31 mouse cellular contexts compared by ENCODE assay signal in the genomic region with DNA sequence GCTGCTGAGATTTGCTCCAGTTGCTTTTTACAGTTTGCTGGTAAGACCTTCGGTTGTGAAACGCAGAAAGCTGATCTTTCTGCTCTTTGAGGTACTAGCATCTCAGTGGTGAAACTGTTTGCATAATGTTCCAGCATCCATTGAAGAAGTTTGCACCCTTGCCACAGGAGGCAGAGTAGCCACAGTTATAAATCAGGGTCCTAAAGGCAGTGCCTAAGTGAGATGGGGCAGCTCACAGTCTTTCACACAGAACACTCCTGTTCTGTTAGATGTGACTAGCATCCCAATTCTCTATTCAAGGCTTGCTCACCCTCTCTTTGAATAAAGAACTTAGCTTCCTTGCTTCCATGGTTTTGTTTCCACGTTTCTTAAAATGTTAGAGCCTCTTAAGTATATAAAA. TPM values are rescaled to one million over a fixed set of nuclear protein-coding genes. Genes with fewer than 3 reads are reported as not detected.
DNase-seq lines count a peak whose midpoint lies in the region; ATAC-seq and TF ChIP-seq lines count a peak whose summit lies in the region.
"Had no signal": no experiment of that assay in that cellular context is flagged by ENCODE, and none has a peak within 500 bp of the region (broad histone marks: within the 10 kb centered on the region; RNA-seq: fewer than 3 reads in every experiment).

No protein-coding gene starts in this region.

- H3K27ac ChIP-seq in forebrain, postnatal 0 days (ENCODE audit: low read depth, low read length) = no peak overlapping the region
- H3K27ac ChIP-seq in forebrain, embryonic 15.5 days (replicated peaks) = no peak overlapping the region
- no peak overlapping the region for H3K27ac ChIP-seq in left cerebral cortex, adult 2 months
- peak overlapping the region; percentile 45; the same call in 1 of the 2 replicates for H3K27ac ChIP-seq in hindbrain, postnatal 0 days
- H3K27ac ChIP-seq: embryonic facial prominence, embryonic 13.5 days; forebrain, embryonic 13.5 days; heart, embryonic 13.5 days; kidney, embryonic 15.5 days; limb, embryonic 10.5 days; macrophage had no signal

- peaks cover 23% of the 10 kb centered on the region for H3K36me3 ChIP-seq in forebrain, postnatal 0 days (ENCODE audit: insufficient read depth)
- peaks cover 10% of the 10 kb centered on the region for H3K36me3 ChIP-seq in forebrain, embryonic 15.5 days
- H3K36me3 ChIP-seq in hindbrain, postnatal 0 days (ENCODE audit: insufficient read depth, low read length) = peaks cover 4% of the 10 kb centered on the region; the same call in 1 of the 2 replicates

- no peak overlapping the region for H3K4me2 ChIP-seq in forebrain, postnatal 0 days (ENCODE audit: low read depth)
- no peak overlapping the region for H3K4me2 ChIP-seq in forebrain, embryonic 15.5 days (replicated peaks)
- no peak overlapping the region for H3K4me2 ChIP-seq in hindbrain, postnatal 0 days (ENCODE audit: low read depth, low read length)
- H3K4me2 ChIP-seq: embryonic facial prominence, embryonic 13.5 days; forebrain, embryonic 13.5 days; heart, embryonic 13.5 days; kidney, embryonic 15.5 days; midbrain, embryonic 11.5 days had no signal

- 71% methylated on average over 3 of the region's 3 CpGs for WGBS in forebrain, postnatal 0 days
- 76% methylated on average over 3 of the region's 3 CpGs for WGBS in forebrain, embryonic 15.5 days
- 82% methylated on average over 3 of the region's 3 CpGs for WGBS in hindbrain, postnatal 0 days

- no peaks in the 10 kb centered on the region for H3K27me3 ChIP-seq in forebrain, postnatal 0 days (ENCODE audit: insufficient read depth, low read length)
- H3K27me3 ChIP-seq in forebrain, embryonic 15.5 days = no peaks in the 10 kb centered on the region
- no peaks in the 10 kb centered on the region for H3K27me3 ChIP-seq in hindbrain, postnatal 0 days (ENCODE audit: insufficient read depth, low read length)
- H3K27me3 ChIP-seq: embryonic facial prominence, embryonic 13.5 days; forebrain, embryonic 13.5 days; heart, embryonic 13.5 days; kidney, embryonic 15.5 days had no signal

- TF ChIP-seq CTCF in forebrain, postnatal 0 days (IDR thresholded peaks at IDR 0.05; ENCODE audit: low read depth) = peak; percentile 29; the same call in 1 of the 2 replicates
- peak; percentile 8 for TF ChIP-seq CTCF in left cerebral cortex, adult 2 months (IDR thresholded peaks at IDR 0.05)
- peak; percentile 44 for TF ChIP-seq CTCF in hindbrain, postnatal 0 days (IDR thresholded peaks at IDR 0.05; ENCODE audit: low read depth)

- no peaks in the 10 kb centered on the region for H3K4me1 ChIP-seq in forebrain, postnatal 0 days (ENCODE audit: insufficient read depth)
- no peaks in the 10 kb centered on the region for H3K4me1 ChIP-seq in forebrain, embryonic 15.5 days
- H3K4me1 ChIP-seq in hindbrain, postnatal 0 days (ENCODE audit: insufficient read depth, low read length) = no peaks in the 10 kb centered on the region
- H3K4me1 ChIP-seq: embryonic facial prominence, embryonic 13.5 days; forebrain, embryonic 13.5 days; heart, embryonic 13.5 days; kidney, embryonic 15.5 days; limb, embryonic 10.5 days had no signal

- no peaks in the 10 kb centered on the region for H3K9me3 ChIP-seq in forebrain, postnatal 0 days (ENCODE audit: low read length)
- H3K9me3 ChIP-seq in forebrain, embryonic 15.5 days = no peaks in the 10 kb centered on the region
- H3K9me3 ChIP-seq in hindbrain, postnatal 0 days (ENCODE audit: low read length) = no peaks in the 10 kb centered on the region
- H3K9me3 ChIP-seq: embryonic facial prominence, embryonic 13.5 days; forebrain, embryonic 13.5 days; heart, embryonic 13.5 days; kidney, embryonic 15.5 days; limb, embryonic 10.5 days had no signal

- H3K9ac ChIP-seq in forebrain, postnatal 0 days = no peak overlapping the region
- H3K9ac ChIP-seq in forebrain, embryonic 15.5 days (replicated peaks) = no peak overlapping the region
- no peak overlapping the region for H3K9ac ChIP-seq in hindbrain, postnatal 0 days (replicated peaks; ENCODE audit: low read length)
- H3K9ac ChIP-seq: embryonic facial prominence, embryonic 13.5 days; forebrain, embryonic 13.5 days; heart, embryonic 13.5 days; kidney, embryonic 15.5 days had no signal

- ATAC-seq in forebrain, postnatal 0 days = peak; percentile 81
- ATAC-seq in forebrain, embryonic 15.5 days (replicated peaks) = no peak
- peak; percentile 91 for ATAC-seq in hindbrain, postnatal 0 days
- no peak for ATAC-seq in erythroid progenitor cell, adult 5-6 weeks (replicated peaks; ENCODE audit: low FRiP score, poor library complexity, severe bottlenecking)
- ATAC-seq: forebrain, embryonic 13.5 days; lung, postnatal 0 days had no signal

- intact Hi-C loops in left cerebral cortex, adult 2 months (cut with DNase I) = no loop called here

- no peak overlapping the region for H3K4me3 ChIP-seq in forebrain, postnatal 0 days (ENCODE audit: low read depth, low read length)
- H3K4me3 ChIP-seq in forebrain, embryonic 15.5 days = no peak overlapping the region
- no peak overlapping the region for H3K4me3 ChIP-seq in left cerebral cortex, adult 2 months
- H3K4me3 ChIP-seq in hindbrain, postnatal 0 days (ENCODE audit: low read length) = no peak overlapping the region
- H3K4me3 ChIP-seq: embryonic facial prominence, embryonic 13.5 days; erythroblast, embryonic 14.5 days; forebrain, embryonic 13.5 days; heart, embryonic 13.5 days; kidney, embryonic 15.5 days; limb, embryonic 10.5 days; myocyte had no signal

- DNase-seq in forebrain, postnatal 0 days = peak; percentile 13
- DNase-seq in left cerebral cortex, adult 2 months (ENCODE audit: extremely low spot score in 1 of 2, low spot score in 2 of 2) = no peak
- DNase-seq in left cerebral cortex, adult 11 months (ENCODE audit: low spot score) = no peak
- DNase-seq in NIH3T3 (ENCODE audit: low read depth) = peak; percentile 21
- DNase-seq in hindbrain, postnatal 0 days (ENCODE audit: low spot score) = peak; percentile 65
- no peak for DNase-seq in kidney, postnatal 36 days
- DNase-seq: adrenal gland, postnatal 14 days; cerebellum, adult 11 months; cerebellum, postnatal 10 days; embryo, embryonic 11 days; gastrocnemius, postnatal 25 days; heart, adult 18-20 months; heart, postnatal 14 days; kidney, adult 11 months; kidney, postnatal 4 days; liver; retina, postnatal 1 day; right cerebral cortex, postnatal 25 days; thymus, postnatal 25 days had no signal

RNA-seq across cellular contexts. Expression of gene Dph5, which starts 17.4 kb away (rescaled TPM):
- 16.8 and 20.0 TPM in 2 replicates for total RNA-seq in forebrain, postnatal 0 days (2014; rRNA removed)
- 19.4 and 20.1 TPM in 2 replicates for polyA plus RNA-seq in forebrain, postnatal 0 days (2015; fragmentation: Nextera tagmentation; extraction: Ambion mirVana)
- 28.8 and 29.4 TPM in 2 replicates for polyA plus RNA-seq in forebrain, embryonic 15.5 days (2015; fragmentation: Nextera tagmentation; extraction: Ambion mirVana)
- 10 to 100 TPM; 11.0 to 12.3 TPM for total RNA-seq in left cerebral cortex, adult 2 months (2021)
- total RNA-seq in hindbrain, postnatal 0 days (2014; rRNA removed) = 9.0 and 11.0 TPM in 2 replicates
- polyA plus RNA-seq in hindbrain, postnatal 0 days (2015; fragmentation: Nextera tagmentation; extraction: Ambion mirVana) = 20.1 and 22.6 TPM in 2 replicates
- 1.3 and 7.9 TPM in 2 replicates for total RNA-seq in erythroid progenitor cell, adult 5-6 weeks (2015; ENCODE audit: low replicate concordance)
- total RNA-seq in erythroid progenitor cell, adult 5-6 weeks (2017; ENCODE audit: low replicate concordance) = 5.3 and 18.0 TPM in 2 replicates

Comparison
In these comparisons a context has a peak if more than half of its experiments do, and no peak if none do; other contexts are left out.
1. ATAC-seq: peak in forebrain, postnatal 0 days (single experiment) and hindbrain, postnatal 0 days (single experiment); none in forebrain, embryonic 15.5 days (single experiment) and erythroid progenitor cell, adult 5-6 weeks (single experiment).
2. DNase-seq: peak in forebrain, postnatal 0 days (single experiment), NIH3T3 (single experiment) and hindbrain, postnatal 0 days (single experiment); none in left cerebral cortex, adult 2 months (0 of 2), left cerebral cortex, adult 11 months (single experiment) and kidney, postnatal 36 days (0 of 2).
3. Peak in every context shown above with its lines, with median percentiles within 50 percentile points of each other: CTCF ChIP-seq.